Mouse (Mus musculus) stomach, postnatal 0 days (tissue): Measurements from ENCODE around the gene Wars2. TPM values are rescaled to one million over a fixed set of nuclear protein-coding genes. Genes with fewer than 3 reads are reported as not detected.

Source experiments
- ATAC-seq: fragments of 200-750 bp; cut with Nextera tagmentation; 2 replicates; pipeline ENCODE4 v1.8.0; 2017; ENCODE audit not compliant: low FRiP score, low TSS enrichment
- DNase-seq: peaks from one replicate; pipeline ENCODE4 v3.0.0-alpha.2; 2016; ENCODE audit warnings: low spot score
- H3K27ac ChIP-seq: fragments of 300-500 bp; sonication (generic); replicated peaks from 2 replicates; pipeline ENCODE4 v1.5.1; 2014; ENCODE audit warnings: mild to moderate bottlenecking, control low read depth
- H3K27me3 ChIP-seq: fragments of 300-500 bp; sonication (generic); 2 replicates; pipeline ENCODE4 v1.6.1; 2014; ENCODE audit warnings: low read length; ENCODE audit not compliant: control insufficient read depth, insufficient read depth
- H3K36me3 ChIP-seq: fragments of 300-500 bp; sonication (generic); 2 replicates; pipeline ENCODE4 v1.6.1; 2014; ENCODE audit warnings: low read length, mixed read lengths; ENCODE audit not compliant: control insufficient read depth, insufficient read depth
- H3K4me1 ChIP-seq: fragments of 300-500 bp; sonication (generic); replicated peaks from 2 replicates; pipeline ENCODE4 v1.6.1; 2014; ENCODE audit warnings: antibody characterized with exemption; ENCODE audit not compliant: control insufficient read depth, insufficient read depth
- H3K4me2 ChIP-seq: fragments of 300-500 bp; sonication (generic); replicated peaks from 2 replicates; pipeline ENCODE4 v1.6.1; 2014; ENCODE audit warnings: low read depth, mild to moderate bottlenecking, control low read depth, moderate library complexity
- H3K4me3 ChIP-seq: fragments of 300-500 bp; sonication (generic); 2 replicates; pipeline ENCODE4 v1.5.1; 2014; ENCODE audit warnings: low read depth, low read length, control low read depth
- H3K9ac ChIP-seq: fragments of 300-500 bp; sonication (generic); 2 replicates; pipeline ENCODE4 v1.6.1; 2014; ENCODE audit warnings: mild to moderate bottlenecking, low read length, control low read depth, mixed read lengths
- H3K9me3 ChIP-seq: fragments of 300-500 bp; sonication (generic); 2 replicates; pipeline ENCODE4 v1.6.1; 2016; ENCODE audit warnings: low read length; ENCODE audit not compliant: control insufficient read depth
- CTCF ChIP-seq: IDR thresholded peaks from 2 replicates; pipeline ENCODE4 v1.5.1; 2016; ENCODE audit warnings: antibody characterized with exemption, low read depth, mild to moderate bottlenecking, moderate library complexity
- EP300 ChIP-seq: optimal IDR thresholded peaks from 2 replicates; pipeline ENCODE3; 2016; ENCODE audit warnings: antibody characterized with exemption
- WGBS: fragments of 180-500 bp; shearing (Covaris S2); extraction: QIAGEN DNeasy Blood & Tissue Kit; methylation state at CpG from one replicate; pipeline ENCODE4 v1.1.7; 2014; 5-methylcytosine and 5-hydroxymethylcytosine counted together
- polyA plus RNA-seq: library from polyadenylated mRNA; unstranded; fragments of >200 nt; fragmentation: Nextera tagmentation; extraction: Ambion mirVana; gene quantifications from 2 replicates; pipeline ENCODE4 v1.2.1, GENCODE M21; 2015

Wars2 gene
- polyA plus RNA-seq, 1 experiment from 2014 or later, result 3.1 TPM

DNA sequence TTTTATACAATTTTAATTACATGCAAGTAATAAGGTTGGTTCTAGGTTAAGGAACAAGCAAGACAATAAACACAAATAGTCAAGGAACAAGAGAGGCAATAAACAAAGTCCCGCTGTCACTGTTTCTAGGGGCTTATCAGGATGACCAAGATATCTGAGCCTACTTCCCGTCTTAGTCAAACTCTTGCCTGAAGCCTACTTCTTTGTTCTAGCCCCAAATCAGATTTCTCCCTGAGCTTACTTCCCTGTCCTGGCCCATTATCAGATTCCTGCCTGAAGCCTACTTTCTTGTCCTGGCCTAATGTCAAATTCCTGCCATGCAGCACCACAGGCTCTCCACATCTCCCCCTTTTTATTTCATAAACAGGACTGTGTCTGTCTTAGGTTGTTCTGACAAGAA, 19.9 kb upstream of the Wars2 start:
- H3K4me2 ChIP-seq, result no peak overlapping the region
- H3K4me3 ChIP-seq, result no peak overlapping the region
- H3K27me3 ChIP-seq, result no peaks in the 10 kb centered on the region
- H3K4me1 ChIP-seq, result no peaks in the 10 kb centered on the region
- H3K27ac ChIP-seq, result no peak overlapping the region
- no peaks in the 10 kb centered on the region for H3K36me3 ChIP-seq
- TF ChIP-seq EP300 (no peak), CTCF (no peak)
- WGBS, result 45% methylated on average over 2 of the region's 2 CpGs
- DNase-seq, result no peak
- no peaks in the 10 kb centered on the region for H3K9me3 ChIP-seq
- no peak overlapping the region for H3K9ac ChIP-seq
- ATAC-seq, result no peak

DNA sequence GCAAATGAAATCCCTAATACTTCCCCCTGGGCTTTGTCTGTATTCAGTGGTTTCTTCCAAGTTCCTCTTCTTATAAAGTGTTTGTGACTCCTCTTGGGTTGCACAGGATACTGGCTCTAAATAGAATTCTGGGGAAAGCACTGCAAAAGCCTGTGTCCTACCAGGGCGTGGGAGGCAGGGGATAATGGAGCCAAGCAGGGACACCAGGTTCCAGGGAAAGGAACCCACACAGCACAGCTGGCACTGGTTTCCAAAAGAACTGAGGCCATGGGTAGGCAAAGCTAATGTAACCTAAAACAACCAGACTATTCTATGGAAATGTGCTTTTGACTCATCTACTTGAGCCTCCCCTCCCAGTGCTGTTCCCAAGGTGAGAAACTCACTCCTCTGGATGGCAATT, 10.3 kb upstream of the Wars2 start:
- no peak overlapping the region for H3K4me3 ChIP-seq
- no peaks in the 10 kb centered on the region for H3K9me3 ChIP-seq
- TF ChIP-seq CTCF (no peak), EP300 (no peak)
- WGBS, result 77% methylated on average over 1 of the region's 1 CpGs
- H3K36me3 ChIP-seq, result no peaks in the 10 kb centered on the region
- DNase-seq (no peak), ATAC-seq (no peak)
- no peak overlapping the region for H3K27ac ChIP-seq
- H3K9ac ChIP-seq, result no peak overlapping the region
- no peaks in the 10 kb centered on the region for H3K4me1 ChIP-seq
- H3K4me2 ChIP-seq, result no peak overlapping the region
- no peaks in the 10 kb centered on the region for H3K27me3 ChIP-seq

DNA sequence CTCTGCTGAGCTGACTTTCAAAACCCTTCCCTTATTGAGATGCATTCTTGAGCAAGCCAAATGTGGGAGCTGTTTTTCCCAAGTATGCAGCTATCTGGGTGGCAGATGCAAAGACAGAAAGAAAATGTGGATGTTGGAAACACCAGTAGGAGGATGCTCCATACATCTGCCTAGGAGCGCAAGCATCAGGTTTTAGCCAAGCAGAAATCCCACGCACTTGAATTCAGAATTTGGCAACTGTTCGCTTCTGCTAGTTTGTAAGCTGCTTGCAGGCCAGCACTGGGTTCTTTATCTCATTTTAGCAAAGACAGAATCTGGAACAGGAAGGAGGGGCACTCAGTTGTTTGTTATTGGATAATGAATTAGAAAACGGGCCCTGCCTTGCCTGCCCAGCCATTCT, 8.9 kb upstream of the Wars2 start:
- Histone ChIP-seq H3K4me3 (no peak overlapping the region), H3K9me3 (no peaks in the 10 kb centered on the region), H3K4me1 (no peaks in the 10 kb centered on the region), H3K36me3 (no peaks in the 10 kb centered on the region), H3K9ac (no peak overlapping the region), H3K27ac (no peak overlapping the region), H3K27me3 (no peaks in the 10 kb centered on the region), H3K4me2 (no peak overlapping the region)
- no peak for ATAC-seq
- DNase-seq, result no peak
- 74% methylated on average over 4 of the region's 4 CpGs for WGBS
- TF ChIP-seq EP300 (no peak), CTCF (no peak)

DNA sequence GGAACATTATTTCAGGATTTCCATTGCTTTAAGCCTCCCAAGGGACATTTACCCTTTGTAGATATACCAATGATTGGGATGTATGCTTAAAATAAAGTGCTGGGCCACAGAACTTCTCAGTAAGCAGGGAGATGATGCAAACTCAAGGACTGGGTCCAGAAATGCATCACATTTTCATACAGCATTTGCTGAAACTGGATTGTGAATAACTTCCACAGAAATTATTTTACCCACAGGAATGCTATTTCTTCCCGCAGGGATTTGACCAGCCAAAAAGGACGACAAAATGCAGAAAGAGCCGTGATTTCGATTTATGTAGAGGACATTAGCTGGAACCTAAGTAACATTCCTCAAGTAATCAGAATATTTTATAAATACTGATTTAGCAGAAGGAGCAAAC, 7.0 kb upstream of the Wars2 start:
- DNase-seq (no peak), ATAC-seq (no peak)
- WGBS, result 85% methylated on average over 4 of the region's 4 CpGs
- Histone ChIP-seq H3K36me3 (no peaks in the 10 kb centered on the region), H3K9ac (no peak overlapping the region), H3K27ac (no peak overlapping the region), H3K4me3 (no peak overlapping the region), H3K4me2 (no peak overlapping the region), H3K9me3 (no peaks in the 10 kb centered on the region), H3K27me3 (no peaks in the 10 kb centered on the region), H3K4me1 (no peaks in the 10 kb centered on the region)
- no peak for TF ChIP-seq CTCF
- no peak for TF ChIP-seq EP300

DNA sequence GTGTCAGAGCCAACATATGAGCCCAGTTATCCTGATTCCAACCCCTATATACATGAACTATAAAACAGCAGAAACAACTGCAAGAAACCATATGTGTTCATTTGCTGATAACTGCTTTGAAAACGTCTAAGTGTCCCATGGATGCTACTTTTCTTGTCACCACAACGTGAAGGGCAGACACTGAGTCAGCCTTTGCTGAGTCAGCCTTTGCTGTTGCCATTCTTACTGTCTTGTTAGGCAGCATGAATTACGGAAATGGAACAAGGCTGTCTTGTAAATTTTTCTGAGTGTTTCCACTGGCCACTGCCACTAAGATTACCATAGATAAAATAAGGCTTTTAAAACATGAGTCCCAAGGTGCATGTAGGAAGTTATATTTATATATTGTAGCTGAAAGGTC, 7.0 kb downstream of the Wars2 start:
- 74% methylated on average over 3 of the region's 3 CpGs for WGBS
- H3K4me2 ChIP-seq, result no peak overlapping the region
- no peak overlapping the region for H3K4me3 ChIP-seq
- DNase-seq (no peak), ATAC-seq (no peak)
- H3K36me3 ChIP-seq, result no peaks in the 10 kb centered on the region
- H3K9me3 ChIP-seq, result no peaks in the 10 kb centered on the region
- H3K27me3 ChIP-seq, result no peaks in the 10 kb centered on the region
- H3K9ac ChIP-seq, result no peak overlapping the region
- TF ChIP-seq CTCF (no peak), EP300 (no peak)
- H3K4me1 ChIP-seq, result no peaks in the 10 kb centered on the region
- H3K27ac ChIP-seq, result no peak overlapping the region

DNA sequence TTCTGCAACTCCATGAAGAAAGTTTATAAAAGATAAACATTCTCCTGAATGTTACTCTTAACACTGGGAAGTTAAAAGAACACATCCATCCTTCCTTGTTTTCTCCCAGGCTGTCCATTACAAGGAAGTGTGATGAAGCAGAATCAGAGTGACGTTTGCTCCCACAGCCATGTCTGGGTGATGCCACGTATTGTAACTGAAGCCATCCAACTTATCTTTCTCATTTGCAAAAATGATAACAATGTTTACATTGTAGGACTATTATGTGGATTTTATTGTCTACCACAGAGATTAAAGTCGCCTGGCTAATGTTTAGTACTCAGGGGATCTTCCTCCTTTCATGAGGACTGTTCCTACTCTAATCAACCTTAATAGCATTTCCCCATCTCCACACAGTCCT, 8.2 kb downstream of the Wars2 start:
- Histone ChIP-seq H3K4me2 (no peak overlapping the region), H3K9me3 (no peaks in the 10 kb centered on the region), H3K4me3 (no peak overlapping the region), H3K4me1 (no peaks in the 10 kb centered on the region), H3K27me3 (no peaks in the 10 kb centered on the region), H3K27ac (no peak overlapping the region), H3K36me3 (no peaks in the 10 kb centered on the region), H3K9ac (no peak overlapping the region)
- WGBS, result 34% methylated on average over 3 of the region's 3 CpGs
- no peak for TF ChIP-seq EP300
- no peak for TF ChIP-seq CTCF
- ATAC-seq (no peak), DNase-seq (no peak)
